Mouse (Mus musculus) limb, embryonic 11.5 days (tissue): Measurements from ENCODE around the gene Tnnc1. TPM values are rescaled to one million over a fixed set of nuclear protein-coding genes. Genes with fewer than 3 reads are reported as not detected.

Experiments
- ATAC-seq: fragments of 200-750 bp; cut with Nextera tagmentation; 2 replicates; pipeline ENCODE4 v1.8.0; 2017; ENCODE audit warnings: low read depth; ENCODE audit not compliant: insufficient number of reproducible peaks, low FRiP score, low TSS enrichment
- DNase-seq: peaks from one replicate; pipeline ENCODE4 v3.0.0-alpha.2; 2015; ENCODE audit warnings: low spot score
- H3K27ac ChIP-seq: fragments of 300-500 bp; sonication (generic); replicated peaks from 2 replicates; pipeline ENCODE4 v1.5.1; 2014; ENCODE audit warnings: low read depth, mild to moderate bottlenecking, low read length
- H3K27me3 ChIP-seq: fragments of 300-500 bp; sonication (generic); 2 replicates; pipeline ENCODE4 v1.6.1; 2014; ENCODE audit warnings: mild to moderate bottlenecking, low read length, mixed read lengths; ENCODE audit not compliant: control insufficient read depth, insufficient read depth
- H3K36me3 ChIP-seq: fragments of 300-500 bp; sonication (generic); 2 replicates; pipeline ENCODE4 v1.6.1; 2014; ENCODE audit warnings: mild to moderate bottlenecking, low read length, moderate library complexity, mixed read lengths; ENCODE audit not compliant: control insufficient read depth, insufficient read depth
- H3K4me1 ChIP-seq: fragments of 300-500 bp; sonication (generic); 2 replicates; pipeline ENCODE4 v1.6.1; 2014; ENCODE audit warnings: low read length, mixed read lengths; ENCODE audit not compliant: control insufficient read depth, insufficient read depth
- H3K4me2 ChIP-seq: fragments of 300-500 bp; sonication (generic); 2 replicates; pipeline ENCODE4 v1.6.1; 2014; ENCODE audit warnings: low read depth, mild to moderate bottlenecking, moderate library complexity; ENCODE audit not compliant: severe bottlenecking
- H3K4me3 ChIP-seq: fragments of 300-500 bp; sonication (generic); 2 replicates; pipeline ENCODE4 v1.5.1; 2014; ENCODE audit warnings: low read depth, low read length
- H3K9ac ChIP-seq: fragments of 300-500 bp; sonication (generic); 2 replicates; pipeline ENCODE4 v1.6.1; 2014; ENCODE audit warnings: mild to moderate bottlenecking, low read length
- H3K9me3 ChIP-seq: fragments of 300-500 bp; sonication (generic); 2 replicates; pipeline ENCODE4 v1.6.1; 2016; ENCODE audit warnings: low read length; ENCODE audit not compliant: control insufficient read depth
- WGBS: fragments of 180-500 bp; shearing (Covaris S2); extraction: QIAGEN DNeasy Blood & Tissue Kit; methylation state at CpG from one replicate; pipeline ENCODE4 v1.1.7; 2014; 5-methylcytosine and 5-hydroxymethylcytosine counted together
- polyA plus RNA-seq: library from polyadenylated mRNA; unstranded; fragments of >200 nt; fragmentation: Nextera tagmentation; extraction: Ambion mirVana; gene quantifications from 2 replicates; pipeline ENCODE4 v1.2.1, GENCODE M21; 2014

Tnnc1 gene
- 16.6 and 18.7 TPM in 2 replicates for polyA plus RNA-seq

DNA sequence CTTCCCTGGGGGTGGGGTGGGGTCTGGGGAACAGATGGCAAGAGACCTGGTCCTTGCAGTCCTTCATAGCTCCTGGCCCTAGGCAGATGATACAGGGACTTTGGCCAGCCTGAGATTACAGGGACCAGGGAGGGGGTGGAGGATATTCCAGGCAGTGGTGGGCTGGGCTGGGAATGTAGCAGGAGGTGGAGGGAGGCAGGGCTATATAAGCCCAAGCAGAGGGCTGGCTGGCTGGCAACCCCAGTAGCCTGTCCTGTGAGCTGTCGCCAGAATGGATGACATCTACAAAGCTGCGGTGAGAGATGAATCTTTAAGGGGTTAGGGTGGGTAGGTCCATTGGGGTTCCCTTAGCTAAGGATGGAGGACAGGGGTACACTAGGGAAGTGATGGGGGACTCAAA, at the start of gene Tnnc1:
TSS of gene Tnnc1 (plus strand) at position 229 of the 400 bp plus-strand sequence.
- ATAC-seq, result no peak
- WGBS, result 83% methylated on average over 2 of the region's 2 CpGs
- H3K4me1 ChIP-seq, result peaks cover 9% of the 10 kb centered on the region; the same call in 1 of the 2 replicates
- H3K4me3 ChIP-seq, result peak within 1 kb of the TSS; percentile 66; the same call in 1 of the 2 replicates
- no peaks in the 10 kb centered on the region for H3K9me3 ChIP-seq
- H3K27ac ChIP-seq, result no peak within 1 kb of the TSS
- DNase-seq, result no peak
- peak within 1 kb of the TSS; percentile 82; the same call in 1 of the 2 replicates for H3K9ac ChIP-seq
- peak within 1 kb of the TSS; percentile 94 for H3K4me2 ChIP-seq
- H3K36me3 ChIP-seq, result peaks cover 8% of the 10 kb centered on the region; the same call in 1 of the 2 replicates
- no peaks in the 10 kb centered on the region for H3K27me3 ChIP-seq

- H3K4me2 ChIP-seq, result no peak overlapping the region
- 86% methylated on average over 27 of the region's 27 CpGs for WGBS
- H3K9ac ChIP-seq, result no peak overlapping the region
- H3K36me3 ChIP-seq, result no peaks in the 10 kb centered on the region
- no peak overlapping the region for H3K27ac ChIP-seq
- ATAC-seq (no peak), DNase-seq (no peak)
- H3K27me3 ChIP-seq, result no peaks in the 10 kb centered on the region
- H3K4me3 ChIP-seq, result no peak overlapping the region
- H3K4me1 ChIP-seq, result peaks cover under 1% of the 10 kb centered on the region; the same call in 1 of the 2 replicates
- H3K9me3 ChIP-seq, result no peaks in the 10 kb centered on the region
These were observed 47.6 kb upstream of the Tnnc1 start for GRCm38 (mm10) chr14:31160196-31161150.

GRCm38 (mm10) chr14:31161191-31161590, 46.9 kb upstream of the Tnnc1 start:
- no peak overlapping the region for H3K4me3 ChIP-seq
- no peaks in the 10 kb centered on the region for H3K9me3 ChIP-seq
- H3K4me2 ChIP-seq, result no peak overlapping the region
- WGBS, result 94% methylated on average over 7 of the region's 7 CpGs
- H3K4me1 ChIP-seq, result peaks cover 2% of the 10 kb centered on the region; the same call in 1 of the 2 replicates
- H3K27ac ChIP-seq, result no peak overlapping the region
- H3K36me3 ChIP-seq, result no peaks in the 10 kb centered on the region
- H3K9ac ChIP-seq, result no peak overlapping the region
- ATAC-seq (no peak), DNase-seq (no peak)
- no peaks in the 10 kb centered on the region for H3K27me3 ChIP-seq

DNA sequence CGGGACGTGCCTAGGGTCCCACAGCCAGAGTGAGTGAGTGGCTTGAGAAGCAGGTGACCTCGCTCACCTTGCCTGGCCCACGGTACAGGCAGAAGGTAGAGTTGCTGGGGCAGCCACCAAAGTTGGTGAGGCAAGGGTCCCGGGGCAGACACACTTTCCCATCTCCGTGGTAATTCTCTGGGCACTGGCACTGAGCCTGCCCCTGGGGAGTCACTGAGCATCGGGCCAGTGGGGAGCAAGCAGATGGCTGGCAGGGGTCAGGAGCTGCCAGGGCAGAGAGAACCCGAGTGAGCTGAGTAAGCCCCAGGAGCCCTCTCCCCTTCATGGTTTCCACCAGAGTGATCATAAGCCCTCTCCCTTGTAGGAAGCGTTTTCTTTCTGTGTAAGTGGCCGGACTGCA, 46.5 kb upstream of the Tnnc1 start:
- no peak for DNase-seq
- H3K4me3 ChIP-seq, result no peak overlapping the region
- peaks cover 2% of the 10 kb centered on the region; the same call in 1 of the 2 replicates for H3K4me1 ChIP-seq
- no peaks in the 10 kb centered on the region for H3K27me3 ChIP-seq
- ATAC-seq, result no peak
- H3K4me2 ChIP-seq, result no peak overlapping the region
- H3K36me3 ChIP-seq, result no peaks in the 10 kb centered on the region
- H3K9me3 ChIP-seq, result no peaks in the 10 kb centered on the region
- H3K27ac ChIP-seq, result no peak overlapping the region
- 82% methylated on average over 10 of the region's 10 CpGs for WGBS
- no peak overlapping the region for H3K9ac ChIP-seq

DNA sequence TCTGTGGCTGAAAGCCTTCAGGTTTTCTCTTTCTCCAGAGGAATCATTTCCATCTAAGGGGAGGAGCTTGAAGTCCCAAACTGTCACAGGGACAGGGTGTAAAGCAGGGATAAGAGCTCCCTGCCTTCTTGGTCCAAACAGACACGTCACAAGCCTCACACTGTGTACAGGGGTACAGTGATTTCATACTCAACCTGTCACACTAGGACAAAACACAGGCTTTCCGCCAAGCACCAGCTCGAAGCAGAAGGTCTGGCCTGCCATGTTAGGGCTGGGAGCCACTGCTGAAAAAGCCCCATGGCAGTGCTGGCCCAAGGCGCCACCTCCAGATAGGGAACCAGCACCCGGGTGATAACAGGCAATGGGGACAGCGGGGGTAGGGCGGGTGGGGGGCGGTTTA, 44.0 kb upstream of the Tnnc1 start:
- Histone ChIP-seq H3K27me3 (no peaks in the 10 kb centered on the region), H3K4me3 (no peak overlapping the region), H3K36me3 (no peaks in the 10 kb centered on the region), H3K4me1 (peaks cover 2% of the 10 kb centered on the region; the same call in 1 of the 2 replicates), H3K9ac (no peak overlapping the region), H3K4me2 (no peak overlapping the region), H3K9me3 (no peaks in the 10 kb centered on the region), H3K27ac (no peak overlapping the region)
- DNase-seq, result no peak
- ATAC-seq, result no peak
- WGBS, result 80% methylated on average over 8 of the region's 8 CpGs

GRCm38 (mm10) chr14:31165010-31165409, 43.1 kb upstream of the Tnnc1 start:
- 63% methylated on average over 2 of the region's 2 CpGs for WGBS

DNA sequence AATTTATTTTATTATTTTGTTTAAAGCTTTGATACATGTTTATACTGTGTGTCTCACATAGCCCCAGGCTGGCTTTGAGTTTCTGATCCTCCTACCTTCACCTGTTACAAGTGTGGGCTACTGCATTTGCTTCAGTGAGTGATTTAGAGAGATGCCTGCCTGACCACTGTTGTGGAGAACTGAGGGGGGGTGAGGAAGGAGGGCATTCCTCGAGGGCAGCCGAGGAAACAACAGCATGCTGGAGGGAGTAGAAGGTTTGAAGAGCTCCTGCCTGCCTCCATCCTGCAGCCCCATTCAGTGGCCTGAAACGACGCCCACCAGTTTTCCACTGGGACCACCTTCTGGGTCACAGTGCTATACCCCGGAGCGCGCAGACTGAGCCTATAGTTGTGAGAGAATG, 42.7 kb upstream of the Tnnc1 start:
- ATAC-seq (no peak), DNase-seq (no peak)
- 71% methylated on average over 7 of the region's 7 CpGs for WGBS
- Histone ChIP-seq H3K27me3 (no peaks in the 10 kb centered on the region), H3K27ac (no peak overlapping the region), H3K9me3 (no peaks in the 10 kb centered on the region), H3K36me3 (peaks cover under 1% of the 10 kb centered on the region; the same call in 1 of the 2 replicates), H3K4me3 (no peak overlapping the region), H3K4me2 (no peak overlapping the region), H3K4me1 (peaks cover 2% of the 10 kb centered on the region; the same call in 1 of the 2 replicates), H3K9ac (no peak overlapping the region)

More at GRCm38 (mm10) chr14:31165010-31165409, 43.1 kb upstream of the Tnnc1 start:
- ATAC-seq, result no peak
- H3K27me3 ChIP-seq, result no peaks in the 10 kb centered on the region
- no peak overlapping the region for H3K4me3 ChIP-seq
- no peaks in the 10 kb centered on the region for H3K9me3 ChIP-seq
- H3K27ac ChIP-seq, result no peak overlapping the region
- no peak overlapping the region for H3K9ac ChIP-seq
- H3K4me1 ChIP-seq, result peaks cover 2% of the 10 kb centered on the region; the same call in 1 of the 2 replicates
- H3K4me2 ChIP-seq, result no peak overlapping the region
- no peak for DNase-seq
- H3K36me3 ChIP-seq, result no peaks in the 10 kb centered on the region

DNA sequence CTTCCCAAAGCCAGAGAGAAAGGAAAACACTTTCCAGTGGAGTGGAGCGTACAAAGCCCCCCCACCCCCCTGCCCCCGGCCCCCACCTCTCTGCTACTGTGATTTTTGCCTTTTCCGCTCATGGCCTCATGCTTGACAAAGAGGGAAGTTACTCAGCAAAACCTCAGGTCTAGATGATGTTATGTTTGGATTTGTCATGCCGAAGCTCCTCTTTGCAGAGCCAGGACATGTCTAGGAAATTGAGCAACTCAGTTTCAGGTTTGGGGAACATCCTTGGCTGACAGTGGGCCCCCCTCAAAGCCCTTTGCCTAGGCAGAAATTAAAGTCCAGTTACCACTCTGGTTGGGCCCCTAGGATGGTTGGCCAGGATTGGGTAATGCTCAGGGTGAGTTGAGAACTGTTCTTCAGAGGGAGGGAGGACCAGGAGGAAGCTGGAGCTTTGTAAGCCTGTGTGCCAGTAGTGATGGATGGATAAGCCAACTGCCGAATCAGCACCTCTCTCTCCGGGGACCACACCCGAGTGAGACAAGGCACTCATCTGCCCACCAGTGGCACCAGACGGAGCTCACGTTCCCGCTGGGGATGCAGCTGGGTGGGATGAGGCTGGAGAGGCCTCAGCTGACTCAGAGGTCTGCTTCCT, 42.0 kb upstream of the Tnnc1 start:
- no peaks in the 10 kb centered on the region for H3K9me3 ChIP-seq
- H3K9ac ChIP-seq, result no peak overlapping the region
- no peak for DNase-seq
- peaks cover 2% of the 10 kb centered on the region; the same call in 1 of the 2 replicates for H3K4me1 ChIP-seq
- no peak overlapping the region for H3K4me2 ChIP-seq
- 57% methylated on average over 10 of the region's 10 CpGs for WGBS
- H3K36me3 ChIP-seq, result peaks cover 6% of the 10 kb centered on the region
- ATAC-seq, result no peak
- H3K27me3 ChIP-seq, result no peaks in the 10 kb centered on the region
- H3K4me3 ChIP-seq, result no peak overlapping the region
- H3K27ac ChIP-seq, result no peak overlapping the region
